Mouse (Mus musculus): ENCODE data around the gene Themis3. TPM values are rescaled to one million over a fixed set of nuclear protein-coding genes. Genes with fewer than 3 reads are reported as not detected.

Gene Themis3
- polyA plus RNA-seq (2016; fragmentation: Nextera tagmentation; extraction: Ambion mirVana) = not detected in 2 replicates

- Histone ChIP-seq H3K4me1 (no peaks in the 10 kb centered on the region), H3K9ac (no peak within 1 kb of the TSS), H3K36me3 (no peaks in the 10 kb centered on the region), H3K9me3 (replicated peaks) (no peaks in the 10 kb centered on the region), H3K4me2 (replicated peaks) (no peak within 1 kb of the TSS), H3K27ac (no peak within 1 kb of the TSS), H3K27me3 (no peaks in the 10 kb centered on the region), H3K4me3 (no peak within 1 kb of the TSS)
- WGBS = 85% methylated on average over 5 of the region's 5 CpGs
- ATAC-seq (ENCODE audit: low FRiP score) = no peak
These were observed at the start of gene Themis3 for GRCm38 (mm10) chr17:66594435-66594834. Gene Themis3 (minus strand): TSS chr17:66594621.

GRCm38 (mm10) chr17:66637951-66638722, 43.7 kb upstream of the Themis3 start:
- Histone ChIP-seq H3K4me3 (no peak overlapping the region), H3K27ac (no peak overlapping the region), H3K36me3 (no peaks in the 10 kb centered on the region), H3K9me3 (replicated peaks) (no peaks in the 10 kb centered on the region), H3K27me3 (no peaks in the 10 kb centered on the region), H3K4me1 (no peaks in the 10 kb centered on the region), H3K4me2 (replicated peaks) (no peak overlapping the region), H3K9ac (no peak overlapping the region)
- WGBS = 81% methylated on average over 7 of the region's 7 CpGs
- ATAC-seq (ENCODE audit: low FRiP score) = no peak

- no peaks in the 10 kb centered on the region for H3K36me3 ChIP-seq
- H3K9me3 ChIP-seq (replicated peaks) = no peaks in the 10 kb centered on the region
- no peak overlapping the region for H3K9ac ChIP-seq
- H3K4me3 ChIP-seq = no peak overlapping the region
- peak; percentile 46; the same call in 1 of the 2 replicates for ATAC-seq (ENCODE audit: low FRiP score)
- no peak overlapping the region; the same call in 1 of the 2 replicates for H3K27ac ChIP-seq
- peaks cover 4% of the 10 kb centered on the region; the same call in 1 of the 2 replicates for H3K4me1 ChIP-seq
- H3K4me2 ChIP-seq (replicated peaks) = no peak overlapping the region
- no peaks in the 10 kb centered on the region for H3K27me3 ChIP-seq
- WGBS = 63% methylated on average over 13 of the region's 13 CpGs
These were observed 25.7 kb upstream of the Themis3 start for GRCm38 (mm10) chr17:66619996-66620656.

GRCm38 (mm10) chr17:66619255-66619826, 24.9 kb upstream of the Themis3 start:
- Histone ChIP-seq H3K27me3 (no peaks in the 10 kb centered on the region), H3K4me3 (no peak overlapping the region), H3K4me2 (replicated peaks) (no peak overlapping the region), H3K36me3 (no peaks in the 10 kb centered on the region), H3K4me1 (peaks cover 4% of the 10 kb centered on the region; the same call in 1 of the 2 replicates), H3K9ac (no peak overlapping the region), H3K27ac (no peak overlapping the region), H3K9me3 (replicated peaks) (no peaks in the 10 kb centered on the region)
- 73% methylated on average over 3 of the region's 3 CpGs for WGBS
- ATAC-seq (ENCODE audit: low FRiP score) = 0 out of 2 replicates have a peak, but pooled peaks have one; percentile 32

- Histone ChIP-seq H3K27ac (no peak overlapping the region), H3K4me2 (replicated peaks) (no peak overlapping the region), H3K9ac (no peak overlapping the region), H3K27me3 (no peaks in the 10 kb centered on the region), H3K4me3 (no peak overlapping the region), H3K36me3 (no peaks in the 10 kb centered on the region), H3K4me1 (no peaks in the 10 kb centered on the region), H3K9me3 (replicated peaks) (no peaks in the 10 kb centered on the region)
- no peak for ATAC-seq (ENCODE audit: low FRiP score)
These were observed 15.6 kb upstream of the Themis3 start for GRCm38 (mm10) chr17:66610032-66610431.

- H3K27ac ChIP-seq = no peak overlapping the region
- H3K4me1 ChIP-seq = no peaks in the 10 kb centered on the region
- no peak for ATAC-seq (ENCODE audit: low FRiP score)
- H3K4me3 ChIP-seq = no peak overlapping the region
- H3K27me3 ChIP-seq = no peaks in the 10 kb centered on the region
- no peak overlapping the region for H3K9ac ChIP-seq
- no peak overlapping the region for H3K4me2 ChIP-seq (replicated peaks)
- WGBS = 72% methylated on average over 5 of the region's 5 CpGs
- no peaks in the 10 kb centered on the region for H3K36me3 ChIP-seq
- no peaks in the 10 kb centered on the region for H3K9me3 ChIP-seq (replicated peaks)
These were observed 10.5 kb upstream of the Themis3 start for GRCm38 (mm10) chr17:66604931-66605330.

GRCm38 (mm10) chr17:66601171-66601570, 6.8 kb upstream of the Themis3 start:
- WGBS = 93% methylated on average over 2 of the region's 2 CpGs
- no peak overlapping the region for H3K9ac ChIP-seq
- H3K36me3 ChIP-seq = no peaks in the 10 kb centered on the region
- no peak overlapping the region for H3K27ac ChIP-seq
- no peaks in the 10 kb centered on the region for H3K4me1 ChIP-seq
- H3K4me2 ChIP-seq (replicated peaks) = no peak overlapping the region
- H3K9me3 ChIP-seq (replicated peaks) = no peaks in the 10 kb centered on the region
- H3K4me3 ChIP-seq = no peak overlapping the region
- H3K27me3 ChIP-seq = no peaks in the 10 kb centered on the region
- ATAC-seq (ENCODE audit: low FRiP score) = no peak

- 87% methylated on average over 3 of the region's 3 CpGs for WGBS
- no peak overlapping the region for H3K27ac ChIP-seq
- no peak overlapping the region for H3K4me2 ChIP-seq (replicated peaks)
- H3K27me3 ChIP-seq = no peaks in the 10 kb centered on the region
- H3K36me3 ChIP-seq = no peaks in the 10 kb centered on the region
- no peak for ATAC-seq (ENCODE audit: low FRiP score)
- H3K4me3 ChIP-seq = no peak overlapping the region
- no peaks in the 10 kb centered on the region for H3K4me1 ChIP-seq
- no peak overlapping the region for H3K9ac ChIP-seq
- H3K9me3 ChIP-seq (replicated peaks) = no peaks in the 10 kb centered on the region
These were observed 1.4 kb upstream of the Themis3 start for GRCm38 (mm10) chr17:66595867-66596266.

GRCm38 (mm10) chr17:66595256-66595655, 835 bp upstream of the Themis3 start:
- Histone ChIP-seq H3K27me3 (no peaks in the 10 kb centered on the region), H3K4me1 (no peaks in the 10 kb centered on the region), H3K27ac (no peak overlapping the region), H3K4me3 (no peak overlapping the region), H3K4me2 (replicated peaks) (no peak overlapping the region), H3K9me3 (replicated peaks) (no peaks in the 10 kb centered on the region), H3K36me3 (no peaks in the 10 kb centered on the region), H3K9ac (no peak overlapping the region)
- ATAC-seq (ENCODE audit: low FRiP score) = no peak

- no peaks in the 10 kb centered on the region for H3K9me3 ChIP-seq (replicated peaks)
- H3K4me2 ChIP-seq (replicated peaks) = no peak overlapping the region
- 71% methylated on average over 9 of the region's 9 CpGs for WGBS
- H3K4me3 ChIP-seq = no peak overlapping the region
- ATAC-seq (ENCODE audit: low FRiP score) = no peak
- H3K27ac ChIP-seq = no peak overlapping the region
- H3K27me3 ChIP-seq = no peaks in the 10 kb centered on the region
- no peaks in the 10 kb centered on the region for H3K4me1 ChIP-seq
- H3K9ac ChIP-seq = no peak overlapping the region
- H3K36me3 ChIP-seq = no peaks in the 10 kb centered on the region
These were observed 3.9 kb downstream of the Themis3 start for GRCm38 (mm10) chr17:66590353-66591075.

GRCm38 (mm10) chr17:66589864-66590263, 4.6 kb downstream of the Themis3 start:
- no peak overlapping the region for H3K4me2 ChIP-seq (replicated peaks)
- H3K4me3 ChIP-seq = no peak overlapping the region
- H3K9me3 ChIP-seq (replicated peaks) = no peaks in the 10 kb centered on the region
- H3K36me3 ChIP-seq = no peaks in the 10 kb centered on the region
- ATAC-seq (ENCODE audit: low FRiP score) = no peak
- H3K27me3 ChIP-seq = no peaks in the 10 kb centered on the region
- 75% methylated on average over 8 of the region's 8 CpGs for WGBS
- H3K4me1 ChIP-seq = no peaks in the 10 kb centered on the region
- H3K9ac ChIP-seq = no peak overlapping the region
- H3K27ac ChIP-seq = no peak overlapping the region

- WGBS = 88% methylated on average over 10 of the region's 10 CpGs
- no peak for ATAC-seq (ENCODE audit: low FRiP score)
These were observed 7.7 kb downstream of the Themis3 start for GRCm38 (mm10) chr17:66586741-66587140.

More at GRCm38 (mm10) chr17:66586741-66587140, 7.7 kb downstream of the Themis3 start:
- Histone ChIP-seq H3K27me3 (no peaks in the 10 kb centered on the region), H3K4me1 (no peaks in the 10 kb centered on the region), H3K4me3 (no peak overlapping the region), H3K36me3 (no peaks in the 10 kb centered on the region), H3K4me2 (replicated peaks) (no peak overlapping the region), H3K9me3 (replicated peaks) (no peaks in the 10 kb centered on the region), H3K27ac (no peak overlapping the region), H3K9ac (no peak overlapping the region)

Data from hindbrain, embryonic 12.5 days (tissue).